ENCODE assay signal across 7 mouse cellular contexts in genomic region chr19:42128052-42128740, GRCm38 (mm10). TPM values are rescaled to one million over a fixed set of nuclear protein-coding genes. Genes with fewer than 3 reads are reported as not detected.
DNase-seq lines count a peak whose midpoint lies in the region; ATAC-seq lines count a peak whose summit lies in the region.

No protein-coding gene starts in this region.

- ATAC-seq in lung, embryonic 16.5 days (ENCODE audit: low read depth): peak; percentile 1; the same call in 1 of the 2 replicates
- no peak for ATAC-seq in embryonic facial prominence, embryonic 15.5 days (ENCODE audit: insufficient number of reproducible peaks, low FRiP score, low TSS enrichment, low read depth)
- no peak; the same call in 1 of the 2 replicates for ATAC-seq in intestine, embryonic 16.5 days
- ATAC-seq in neural tube, embryonic 13.5 days (ENCODE audit: low read depth): no peak

- H3K27me3 ChIP-seq in lung, embryonic 16.5 days (ENCODE audit: control insufficient read depth, insufficient read depth, low read depth, low read length): no peaks in the 10 kb centered on the region
- H3K27me3 ChIP-seq in embryonic facial prominence, embryonic 15.5 days: no peaks in the 10 kb centered on the region
- no peaks in the 10 kb centered on the region for H3K27me3 ChIP-seq in intestine, embryonic 16.5 days (replicated peaks; ENCODE audit: control insufficient read depth, insufficient read depth, low read length)
- H3K27me3 ChIP-seq in neural tube, embryonic 13.5 days: peaks cover 17% of the 10 kb centered on the region

- peak overlapping the region; percentile 87 for H3K4me2 ChIP-seq in lung, embryonic 16.5 days (ENCODE audit: low read depth, low read length)
- H3K4me2 ChIP-seq in embryonic facial prominence, embryonic 15.5 days (replicated peaks): peak overlapping the region; percentile 91
- H3K4me2 ChIP-seq in intestine, embryonic 16.5 days (ENCODE audit: low read depth, low read length): peak overlapping the region; percentile 98
- peak overlapping the region; percentile 98 for H3K4me2 ChIP-seq in neural tube, embryonic 13.5 days

- 4% methylated on average over 23 of the region's 23 CpGs for WGBS in lung, embryonic 16.5 days
- WGBS in embryonic facial prominence, embryonic 15.5 days: 4% methylated on average over 23 of the region's 23 CpGs
- WGBS in intestine, embryonic 16.5 days: 5% methylated on average over 23 of the region's 23 CpGs
- 6% methylated on average over 23 of the region's 23 CpGs for WGBS in neural tube, embryonic 13.5 days

- H3K27ac ChIP-seq in lung, embryonic 16.5 days (ENCODE audit: low read length): peak overlapping the region; percentile 88
- peak overlapping the region; percentile 95 for H3K27ac ChIP-seq in embryonic facial prominence, embryonic 15.5 days (replicated peaks)
- peak overlapping the region; percentile 88 for H3K27ac ChIP-seq in intestine, embryonic 16.5 days (ENCODE audit: low read length)
- H3K27ac ChIP-seq in neural tube, embryonic 13.5 days (replicated peaks): peak overlapping the region; percentile 54; the same call in 1 of the 2 replicates

- no peak for DNase-seq in lung, adult 18-20 months
- DNase-seq in frontal cortex, postnatal 14 days (ENCODE audit: low spot score in 2 of 2): no peak
- DNase-seq in cerebellum, adult 9-10 months: no peak

- H3K4me3 ChIP-seq in lung, embryonic 16.5 days (ENCODE audit: low read length): peak overlapping the region; percentile 54
- H3K4me3 ChIP-seq in embryonic facial prominence, embryonic 15.5 days (replicated peaks): peak overlapping the region; percentile 63
- peak overlapping the region; percentile 62 for H3K4me3 ChIP-seq in intestine, embryonic 16.5 days (ENCODE audit: low read length)
- H3K4me3 ChIP-seq in neural tube, embryonic 13.5 days: peak overlapping the region; percentile 62

- H3K9me3 ChIP-seq in lung, embryonic 16.5 days (ENCODE audit: control insufficient read depth, low read length): no peaks in the 10 kb centered on the region
- H3K9me3 ChIP-seq in embryonic facial prominence, embryonic 15.5 days (replicated peaks): no peaks in the 10 kb centered on the region
- H3K9me3 ChIP-seq in intestine, embryonic 16.5 days (ENCODE audit: control insufficient read depth, low read length): no peaks in the 10 kb centered on the region
- no peaks in the 10 kb centered on the region for H3K9me3 ChIP-seq in neural tube, embryonic 13.5 days

- peak overlapping the region; percentile 76 for H3K9ac ChIP-seq in lung, embryonic 16.5 days (ENCODE audit: low read length)
- H3K9ac ChIP-seq in embryonic facial prominence, embryonic 15.5 days: peak overlapping the region; percentile 82
- peak overlapping the region; percentile 82 for H3K9ac ChIP-seq in intestine, embryonic 16.5 days (ENCODE audit: low read depth, low read length)
- peak overlapping the region; percentile 79 for H3K9ac ChIP-seq in neural tube, embryonic 13.5 days

- H3K36me3 ChIP-seq in lung, embryonic 16.5 days (ENCODE audit: control insufficient read depth, insufficient read depth, low read length): peaks cover 14% of the 10 kb centered on the region
- H3K36me3 ChIP-seq in embryonic facial prominence, embryonic 15.5 days: peaks cover 18% of the 10 kb centered on the region
- H3K36me3 ChIP-seq in intestine, embryonic 16.5 days (ENCODE audit: control insufficient read depth, insufficient read depth, low read length): 0 out of 2 replicates have a peak, but pooled peaks cover 3% of the 10 kb centered on the region
- peaks cover 21% of the 10 kb centered on the region for H3K36me3 ChIP-seq in neural tube, embryonic 13.5 days

- H3K4me1 ChIP-seq in lung, embryonic 16.5 days (replicated peaks; ENCODE audit: control insufficient read depth, insufficient read depth, low read length): peaks cover 18% of the 10 kb centered on the region
- peaks cover 52% of the 10 kb centered on the region for H3K4me1 ChIP-seq in embryonic facial prominence, embryonic 15.5 days
- peaks cover 24% of the 10 kb centered on the region for H3K4me1 ChIP-seq in intestine, embryonic 16.5 days (ENCODE audit: control insufficient read depth, insufficient read depth, low read length)
- peaks cover 23% of the 10 kb centered on the region for H3K4me1 ChIP-seq in neural tube, embryonic 13.5 days (replicated peaks)

RNA-seq across cellular contexts. Expression of gene Avpi1, which starts 0.7 kb away (rescaled TPM):
- polyA plus RNA-seq in lung, embryonic 16.5 days (2015; fragmentation: Nextera tagmentation; extraction: Ambion mirVana): 84.9 and 87.6 TPM in 2 replicates
- polyA plus RNA-seq in embryonic facial prominence, embryonic 15.5 days (2015; fragmentation: Nextera tagmentation; extraction: Ambion mirVana): 51.0 and 53.6 TPM in 2 replicates
- 41.5 and 43.8 TPM in 2 replicates for polyA plus RNA-seq in intestine, embryonic 16.5 days (2015; fragmentation: Nextera tagmentation; extraction: Ambion mirVana)
- polyA plus RNA-seq in neural tube, embryonic 13.5 days (2015; fragmentation: Nextera tagmentation; extraction: Ambion mirVana): 9.1 and 9.7 TPM in 2 replicates

RNA-seq across cellular contexts. Expression of gene Marveld1, which starts 19.0 kb away (rescaled TPM):
- polyA plus RNA-seq in lung, embryonic 16.5 days (2015; fragmentation: Nextera tagmentation; extraction: Ambion mirVana): 8.9 and 9.8 TPM in 2 replicates
- 15.2 and 20.3 TPM in 2 replicates for polyA plus RNA-seq in embryonic facial prominence, embryonic 15.5 days (2015; fragmentation: Nextera tagmentation; extraction: Ambion mirVana)
- 4.4 and 4.6 TPM in 2 replicates for polyA plus RNA-seq in intestine, embryonic 16.5 days (2015; fragmentation: Nextera tagmentation; extraction: Ambion mirVana)
- 3.2 and 4.1 TPM in 2 replicates for polyA plus RNA-seq in neural tube, embryonic 13.5 days (2015; fragmentation: Nextera tagmentation; extraction: Ambion mirVana)

RNA-seq across cellular contexts. Expression of gene Zfyve27, which starts 35.6 kb away (rescaled TPM):
- 26.3 and 26.4 TPM in 2 replicates for polyA plus RNA-seq in lung, embryonic 16.5 days (2015; fragmentation: Nextera tagmentation; extraction: Ambion mirVana)
- 26.2 and 28.8 TPM in 2 replicates for polyA plus RNA-seq in embryonic facial prominence, embryonic 15.5 days (2015; fragmentation: Nextera tagmentation; extraction: Ambion mirVana)
- polyA plus RNA-seq in intestine, embryonic 16.5 days (2015; fragmentation: Nextera tagmentation; extraction: Ambion mirVana): 19.0 and 20.6 TPM in 2 replicates
- polyA plus RNA-seq in neural tube, embryonic 13.5 days (2015; fragmentation: Nextera tagmentation; extraction: Ambion mirVana): 62.0 and 65.1 TPM in 2 replicates

RNA-seq across cellular contexts. Expression of gene Pi4k2a, which starts 37.9 kb away (rescaled TPM):
- polyA plus RNA-seq in lung, embryonic 16.5 days (2015; fragmentation: Nextera tagmentation; extraction: Ambion mirVana): 7.5 and 8.4 TPM in 2 replicates
- polyA plus RNA-seq in embryonic facial prominence, embryonic 15.5 days (2015; fragmentation: Nextera tagmentation; extraction: Ambion mirVana): 27.1 and 28.0 TPM in 2 replicates
- polyA plus RNA-seq in intestine, embryonic 16.5 days (2015; fragmentation: Nextera tagmentation; extraction: Ambion mirVana): 6.4 and 6.6 TPM in 2 replicates
- 30.3 and 34.0 TPM in 2 replicates for polyA plus RNA-seq in neural tube, embryonic 13.5 days (2015; fragmentation: Nextera tagmentation; extraction: Ambion mirVana)

RNA-seq across cellular contexts. Expression of gene Morn4, which starts 42.0 kb away (rescaled TPM):
- 16.5 and 18.5 TPM in 2 replicates for polyA plus RNA-seq in lung, embryonic 16.5 days (2015; fragmentation: Nextera tagmentation; extraction: Ambion mirVana)
- polyA plus RNA-seq in embryonic facial prominence, embryonic 15.5 days (2015; fragmentation: Nextera tagmentation; extraction: Ambion mirVana): 29.0 and 30.0 TPM in 2 replicates
- 13.9 and 15.8 TPM in 2 replicates for polyA plus RNA-seq in intestine, embryonic 16.5 days (2015; fragmentation: Nextera tagmentation; extraction: Ambion mirVana)
- polyA plus RNA-seq in neural tube, embryonic 13.5 days (2015; fragmentation: Nextera tagmentation; extraction: Ambion mirVana): 116 and 125 TPM in 2 replicates
